Mouse (Mus musculus): ENCODE data around the gene Unc5a. TPM values are rescaled to one million over a fixed set of nuclear protein-coding genes. Genes with fewer than 3 reads are reported as not detected.

Unc5a gene
- polyA plus RNA-seq, 1 experiment from 2014 or later: 3.7 TPM

DNA sequence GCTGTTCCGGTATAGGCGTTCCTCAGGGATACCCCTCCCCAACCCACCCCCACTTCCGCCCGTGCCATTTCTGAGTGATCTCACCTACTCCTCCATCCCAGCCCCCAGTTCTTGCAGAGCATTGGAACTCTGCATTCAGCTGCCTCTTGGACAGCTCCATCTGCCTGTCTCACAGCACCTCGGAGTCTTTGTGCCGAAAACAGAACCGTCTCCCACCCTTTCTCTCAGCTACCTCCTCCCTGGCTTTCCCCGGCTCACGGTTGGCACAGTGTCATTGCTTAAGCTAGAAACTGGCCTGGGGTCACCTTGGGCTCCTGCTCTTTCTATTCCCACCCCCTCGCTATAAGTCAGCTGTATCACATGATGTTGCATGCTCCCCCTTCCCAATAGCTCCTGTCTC, 51.2 kb downstream of the Unc5a start:
- no peaks in the 10 kb centered on the region for H3K9me3 ChIP-seq (ENCODE audit: control insufficient read depth, low read depth, low read length)
- ATAC-seq (ENCODE audit: insufficient number of reproducible peaks, insufficient read depth, low FRiP score, low read depth): no peak
- WGBS: 78% methylated on average over 10 of the region's 10 CpGs

DNA sequence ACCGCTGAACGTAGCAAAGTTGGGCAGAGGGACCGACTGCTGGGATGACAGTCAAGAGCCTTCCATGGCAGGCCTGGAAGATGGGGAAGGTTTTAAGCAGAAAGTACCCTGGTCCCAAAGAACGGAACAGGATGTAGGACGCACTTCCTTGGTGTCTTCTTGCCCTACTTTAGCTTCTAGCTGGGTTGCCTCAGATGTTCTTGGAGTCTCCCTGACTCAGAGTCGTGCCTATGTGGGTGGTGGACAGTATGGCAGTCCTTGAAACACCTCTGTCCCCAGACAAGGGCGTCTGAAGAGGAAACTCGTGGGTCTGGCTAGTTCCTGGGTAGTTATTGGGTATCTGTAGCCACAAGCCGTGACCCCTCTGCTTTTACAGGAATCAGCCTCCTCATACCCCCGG, 52.9 kb downstream of the Unc5a start:
- Histone ChIP-seq H3K4me2 (replicated peaks; ENCODE audit: low read depth, low read length) (no peak overlapping the region), H3K9me3 (ENCODE audit: control insufficient read depth, low read depth, low read length) (no peaks in the 10 kb centered on the region), H3K4me3 (ENCODE audit: low read depth, low read length) (no peak overlapping the region), H3K9ac (replicated peaks; ENCODE audit: low read depth, low read length) (no peak overlapping the region), H3K36me3 (ENCODE audit: control insufficient read depth, insufficient read depth, low read length) (no peaks in the 10 kb centered on the region), H3K4me1 (ENCODE audit: control insufficient read depth, insufficient read depth, low read length) (0 out of 2 replicates have a peak, but pooled peaks cover 5% of the 10 kb centered on the region), H3K27me3 (ENCODE audit: control insufficient read depth, insufficient read depth, low read length) (no peaks in the 10 kb centered on the region), H3K27ac (ENCODE audit: low read length) (no peak overlapping the region)
- no peak for ATAC-seq (ENCODE audit: insufficient number of reproducible peaks, insufficient read depth, low FRiP score, low read depth)
- WGBS: 75% methylated on average over 10 of the region's 10 CpGs

More for the DNA sequence above, 51.2 kb downstream of the Unc5a start:
- no peaks in the 10 kb centered on the region for H3K36me3 ChIP-seq (ENCODE audit: control insufficient read depth, insufficient read depth, low read length)
- no peak overlapping the region for H3K27ac ChIP-seq (ENCODE audit: low read length)
- H3K4me1 ChIP-seq (ENCODE audit: control insufficient read depth, insufficient read depth, low read length): 0 out of 2 replicates have a peak, but pooled peaks cover 5% of the 10 kb centered on the region
- no peaks in the 10 kb centered on the region for H3K27me3 ChIP-seq (ENCODE audit: control insufficient read depth, insufficient read depth, low read length)
- H3K4me3 ChIP-seq (ENCODE audit: low read depth, low read length): no peak overlapping the region
- no peak overlapping the region for H3K9ac ChIP-seq (replicated peaks; ENCODE audit: low read depth, low read length)
- no peak overlapping the region for H3K4me2 ChIP-seq (replicated peaks; ENCODE audit: low read depth, low read length)

DNA sequence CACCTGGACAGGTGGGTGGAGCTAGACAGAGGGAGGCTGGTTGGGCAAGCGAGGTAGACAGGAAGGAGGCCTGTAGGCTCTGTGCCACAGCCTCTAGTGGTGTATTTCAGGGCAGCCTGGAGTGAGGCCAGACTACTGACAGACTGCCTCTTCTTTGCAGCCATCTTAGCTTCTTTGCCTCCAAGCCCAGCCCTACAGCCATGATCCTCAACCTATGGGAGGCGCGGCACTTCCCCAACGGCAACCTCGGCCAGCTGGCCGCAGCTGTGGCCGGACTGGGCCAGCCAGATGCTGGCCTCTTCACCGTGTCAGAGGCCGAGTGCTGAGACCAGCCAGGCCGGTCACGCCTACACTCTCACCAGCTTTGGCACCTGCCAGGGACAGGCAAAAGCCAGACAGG, 55.4 kb downstream of the Unc5a start:
- H3K4me2 ChIP-seq (replicated peaks; ENCODE audit: low read depth, low read length): no peak overlapping the region
- H3K27ac ChIP-seq (ENCODE audit: low read length): no peak overlapping the region
- H3K9ac ChIP-seq (replicated peaks; ENCODE audit: low read depth, low read length): no peak overlapping the region
- H3K4me1 ChIP-seq (ENCODE audit: control insufficient read depth, insufficient read depth, low read length): 0 out of 2 replicates have a peak, but pooled peaks cover 5% of the 10 kb centered on the region
- no peak overlapping the region for H3K4me3 ChIP-seq (ENCODE audit: low read depth, low read length)
- WGBS: 52% methylated on average over 11 of the region's 11 CpGs
- no peaks in the 10 kb centered on the region for H3K27me3 ChIP-seq (ENCODE audit: control insufficient read depth, insufficient read depth, low read length)
- no peaks in the 10 kb centered on the region for H3K36me3 ChIP-seq (ENCODE audit: control insufficient read depth, insufficient read depth, low read length)
- ATAC-seq (ENCODE audit: insufficient number of reproducible peaks, insufficient read depth, low FRiP score, low read depth): no peak
- no peaks in the 10 kb centered on the region for H3K9me3 ChIP-seq (ENCODE audit: control insufficient read depth, low read depth, low read length)

DNA sequence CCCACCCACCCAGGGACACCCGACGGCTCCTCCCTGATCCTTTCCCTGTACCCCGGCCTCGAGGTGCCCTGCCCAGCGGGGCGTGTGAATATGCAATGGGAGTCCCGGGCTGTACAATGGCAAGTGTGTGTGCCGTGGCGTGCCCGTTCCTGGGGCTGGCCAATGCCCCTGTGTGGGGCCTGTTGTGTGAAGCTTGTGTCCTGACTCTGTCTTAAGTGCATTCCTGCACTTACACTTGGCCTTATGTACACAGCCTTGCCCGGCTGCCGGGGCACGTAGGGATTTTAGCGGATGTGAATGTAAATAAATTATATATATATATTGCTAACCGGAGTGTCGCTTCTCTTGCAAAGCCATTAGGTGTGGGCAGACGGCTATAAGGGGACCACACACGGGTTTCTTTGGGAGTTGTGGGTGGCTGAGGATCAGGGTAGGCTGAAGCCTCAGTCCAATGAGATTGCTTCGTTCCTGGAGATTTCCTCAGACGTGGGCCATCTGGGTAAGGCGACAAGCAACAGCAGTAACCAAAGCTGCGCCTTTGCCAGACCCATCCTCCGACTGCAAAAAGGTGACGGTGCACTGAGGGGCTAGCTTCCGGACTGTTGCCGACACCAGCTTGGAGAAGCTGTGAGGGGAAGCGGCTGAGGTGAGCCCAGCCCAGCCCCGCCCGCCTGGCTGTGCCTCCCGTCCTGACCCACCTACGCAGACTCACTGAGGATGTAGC, 56.6 kb downstream of the Unc5a start:
- Histone ChIP-seq H3K4me2 (replicated peaks; ENCODE audit: low read depth, low read length) (no peak overlapping the region), H3K27ac (ENCODE audit: low read length) (no peak overlapping the region), H3K9me3 (ENCODE audit: control insufficient read depth, low read depth, low read length) (no peaks in the 10 kb centered on the region), H3K4me3 (ENCODE audit: low read depth, low read length) (no peak overlapping the region), H3K4me1 (ENCODE audit: control insufficient read depth, insufficient read depth, low read length) (0 out of 2 replicates have a peak, but pooled peaks cover 5% of the 10 kb centered on the region), H3K36me3 (ENCODE audit: control insufficient read depth, insufficient read depth, low read length) (no peaks in the 10 kb centered on the region), H3K27me3 (ENCODE audit: control insufficient read depth, insufficient read depth, low read length) (no peaks in the 10 kb centered on the region), H3K9ac (replicated peaks; ENCODE audit: low read depth, low read length) (no peak overlapping the region)
- WGBS: 38% methylated on average over 31 of the region's 31 CpGs
- ATAC-seq (ENCODE audit: insufficient number of reproducible peaks, insufficient read depth, low FRiP score, low read depth): no peak

DNA sequence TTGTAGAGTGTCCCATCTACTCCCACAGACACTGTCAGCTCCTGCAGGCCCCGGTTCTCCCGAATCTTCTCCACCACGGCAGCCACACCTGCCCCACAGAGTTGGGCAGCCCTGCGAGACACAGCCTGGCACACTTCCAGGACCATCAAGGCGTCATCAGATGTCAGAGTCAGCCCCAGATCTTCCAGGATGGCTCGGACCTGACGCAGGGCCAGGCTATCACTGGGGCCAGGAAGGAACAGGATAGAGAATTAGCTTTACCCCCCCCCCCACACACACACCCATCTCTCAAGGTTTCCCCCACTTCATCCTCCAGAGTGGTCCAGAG, 57.2 kb downstream of the Unc5a start:
- no peaks in the 10 kb centered on the region for H3K9me3 ChIP-seq (ENCODE audit: control insufficient read depth, low read depth, low read length)
- 0 out of 2 replicates have a peak, but pooled peaks cover 5% of the 10 kb centered on the region for H3K4me1 ChIP-seq (ENCODE audit: control insufficient read depth, insufficient read depth, low read length)
- no peak overlapping the region for H3K4me3 ChIP-seq (ENCODE audit: low read depth, low read length)
- no peak overlapping the region for H3K4me2 ChIP-seq (replicated peaks; ENCODE audit: low read depth, low read length)
- no peak for ATAC-seq (ENCODE audit: insufficient number of reproducible peaks, insufficient read depth, low FRiP score, low read depth)
- H3K27ac ChIP-seq (ENCODE audit: low read length): no peak overlapping the region
- H3K27me3 ChIP-seq (ENCODE audit: control insufficient read depth, insufficient read depth, low read length): no peaks in the 10 kb centered on the region
- no peak overlapping the region for H3K9ac ChIP-seq (replicated peaks; ENCODE audit: low read depth, low read length)
- H3K36me3 ChIP-seq (ENCODE audit: control insufficient read depth, insufficient read depth, low read length): no peaks in the 10 kb centered on the region
- 77% methylated on average over 7 of the region's 7 CpGs for WGBS

DNA sequence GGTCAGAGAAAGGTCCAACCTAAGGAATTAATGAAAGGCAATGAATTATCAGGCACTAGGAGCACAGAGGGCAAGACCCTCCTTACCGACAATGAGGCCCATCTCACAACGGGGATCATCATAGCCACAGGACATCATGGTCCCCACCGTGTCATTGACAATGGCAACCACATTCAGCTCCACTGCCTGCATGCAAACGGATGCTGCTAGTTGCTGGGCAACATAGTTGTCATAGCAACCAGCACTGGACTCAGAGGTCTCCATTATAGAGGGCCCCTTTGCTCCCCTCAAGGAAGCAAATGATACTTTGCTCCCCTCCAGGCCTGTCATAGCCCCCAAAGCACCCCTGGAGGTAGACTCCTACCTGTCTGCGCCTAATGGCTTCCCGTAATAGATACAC, 59.4 kb downstream of the Unc5a start:
- Histone ChIP-seq H3K36me3 (ENCODE audit: control insufficient read depth, insufficient read depth, low read length) (no peaks in the 10 kb centered on the region), H3K27me3 (ENCODE audit: control insufficient read depth, insufficient read depth, low read length) (no peaks in the 10 kb centered on the region), H3K9me3 (ENCODE audit: control insufficient read depth, low read depth, low read length) (no peaks in the 10 kb centered on the region), H3K9ac (replicated peaks; ENCODE audit: low read depth, low read length) (no peak overlapping the region), H3K4me1 (ENCODE audit: control insufficient read depth, insufficient read depth, low read length) (0 out of 2 replicates have a peak, but pooled peaks cover 5% of the 10 kb centered on the region), H3K27ac (ENCODE audit: low read length) (no peak overlapping the region), H3K4me3 (ENCODE audit: low read depth, low read length) (no peak overlapping the region), H3K4me2 (replicated peaks; ENCODE audit: low read depth, low read length) (no peak overlapping the region)
- 79% methylated on average over 6 of the region's 6 CpGs for WGBS
- ATAC-seq (ENCODE audit: insufficient number of reproducible peaks, insufficient read depth, low FRiP score, low read depth): no peak

DNA sequence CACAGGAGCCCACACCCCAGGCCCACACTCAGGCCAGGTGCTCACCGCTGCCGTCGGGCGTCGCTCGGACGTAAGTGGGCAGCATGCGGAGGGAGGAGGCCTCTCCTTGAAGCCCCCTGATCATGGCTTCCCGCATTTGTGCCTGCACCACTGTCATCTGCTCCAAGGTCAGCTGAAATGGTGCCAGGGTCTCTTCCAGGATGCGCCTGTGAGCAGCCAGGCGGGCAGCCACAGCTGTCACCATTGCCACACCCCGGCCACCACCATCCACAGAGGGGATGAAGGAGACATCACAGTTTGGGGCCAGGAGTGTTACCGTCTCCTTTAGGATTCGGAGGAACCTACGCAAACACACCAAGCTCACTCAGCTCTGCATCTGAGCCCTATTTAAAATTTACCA, 61.9 kb downstream of the Unc5a start:
- no peaks in the 10 kb centered on the region for H3K4me1 ChIP-seq (ENCODE audit: control insufficient read depth, insufficient read depth, low read length)
- WGBS: 85% methylated on average over 15 of the region's 15 CpGs
- H3K4me2 ChIP-seq (replicated peaks; ENCODE audit: low read depth, low read length): no peak overlapping the region
- no peaks in the 10 kb centered on the region for H3K27me3 ChIP-seq (ENCODE audit: control insufficient read depth, insufficient read depth, low read length)
- no peak overlapping the region for H3K4me3 ChIP-seq (ENCODE audit: low read depth, low read length)
- H3K27ac ChIP-seq (ENCODE audit: low read length): no peak overlapping the region
- no peaks in the 10 kb centered on the region for H3K36me3 ChIP-seq (ENCODE audit: control insufficient read depth, insufficient read depth, low read length)
- H3K9ac ChIP-seq (replicated peaks; ENCODE audit: low read depth, low read length): no peak overlapping the region
- no peak for ATAC-seq (ENCODE audit: insufficient number of reproducible peaks, insufficient read depth, low FRiP score, low read depth)
- H3K9me3 ChIP-seq (ENCODE audit: control insufficient read depth, low read depth, low read length): no peaks in the 10 kb centered on the region

DNA sequence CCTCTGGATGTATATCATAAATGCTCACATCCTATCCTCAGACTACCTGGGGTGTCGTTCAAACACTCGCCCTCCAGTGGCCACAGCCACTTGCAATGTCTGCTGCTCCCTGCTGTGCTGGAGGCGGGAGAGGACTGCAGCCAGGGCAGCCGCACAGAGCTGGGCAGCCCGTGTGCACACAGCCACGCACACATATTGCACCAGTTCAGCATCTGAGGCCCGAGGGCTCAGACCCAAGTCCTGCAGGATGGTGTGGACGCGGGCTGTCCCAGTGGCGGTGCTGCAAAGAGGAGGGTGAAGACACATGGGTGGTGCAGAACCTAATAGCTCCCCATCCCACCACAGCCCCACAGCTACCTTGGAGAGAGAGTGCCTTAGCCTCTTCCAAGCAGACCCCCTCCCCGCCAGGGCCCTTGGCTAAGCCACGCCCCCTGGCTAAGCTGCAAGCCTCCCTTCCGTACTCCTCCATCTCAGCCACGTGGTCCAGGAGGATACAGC, 62.8 kb downstream of the Unc5a start:
- H3K4me2 ChIP-seq (replicated peaks; ENCODE audit: low read depth, low read length): no peak overlapping the region
- no peak overlapping the region for H3K4me3 ChIP-seq (ENCODE audit: low read depth, low read length)
- WGBS: 5% methylated on average over 14 of the region's 14 CpGs
- H3K9me3 ChIP-seq (ENCODE audit: control insufficient read depth, low read depth, low read length): no peaks in the 10 kb centered on the region
- no peak for ATAC-seq (ENCODE audit: insufficient number of reproducible peaks, insufficient read depth, low FRiP score, low read depth)
- no peaks in the 10 kb centered on the region for H3K27me3 ChIP-seq (ENCODE audit: control insufficient read depth, insufficient read depth, low read length)
- H3K27ac ChIP-seq (ENCODE audit: low read length): no peak overlapping the region
- H3K9ac ChIP-seq (replicated peaks; ENCODE audit: low read depth, low read length): no peak overlapping the region
- no peaks in the 10 kb centered on the region for H3K36me3 ChIP-seq (ENCODE audit: control insufficient read depth, insufficient read depth, low read length)
- H3K4me1 ChIP-seq (ENCODE audit: control insufficient read depth, insufficient read depth, low read length): no peaks in the 10 kb centered on the region
